Mouse (Mus musculus) adrenal gland, postnatal 14 days (tissue): ENCODE data around the gene Dtx4. TPM values are rescaled to one million over a fixed set of nuclear protein-coding genes. Genes with fewer than 3 reads are reported as not detected.

ENCODE experiments used
- total RNA-seq: library from RNA; stranded (reverse); gene quantifications from 2 replicates; pipeline ENCODE4 v1.2.3, GENCODE M21; 2021

Dtx4 gene
- total RNA-seq, 1 experiment from 2014 or later = 19.7 TPM

Other genes with a start within 250 kb of the Dtx4 start
- not detected in 2 replicates for gene Olfr235, start 240.4 kb downstream of the Dtx4 start, total RNA-seq
- gene Olfr1434, start 221.6 kb downstream of the Dtx4 start, total RNA-seq = not detected in 2 replicates
- gene Olfr1436, start 202.3 kb downstream of the Dtx4 start, total RNA-seq = not detected in 2 replicates
- gene Olfr1437, start 176.4 kb downstream of the Dtx4 start, total RNA-seq = not detected in 2 replicates
- gene Olfr1438-ps1, start 165.5 kb downstream of the Dtx4 start, total RNA-seq = not detected in 2 replicates
- not detected in 2 replicates for gene Olfr1440, start 114.2 kb downstream of the Dtx4 start, total RNA-seq
- not detected in 2 replicates for gene Olfr1441, start 84.0 kb downstream of the Dtx4 start, total RNA-seq
- not detected in 2 replicates for gene Pfpl, start 73.5 kb downstream of the Dtx4 start, total RNA-seq
- 10.8 and 18.2 TPM in 2 replicates for gene Mpeg1, start 40.7 kb downstream of the Dtx4 start, total RNA-seq
- 10.4 and 12.1 TPM in 2 replicates for gene Fam111a, start 44.3 kb upstream of the Dtx4 start, total RNA-seq
- 0.75 and 19.1 TPM in 2 replicates for gene Gm4952, start 98.5 kb upstream of the Dtx4 start, total RNA-seq
- 0.34 and 8.6 TPM in 2 replicates for gene Glyat, start 131.9 kb upstream of the Dtx4 start, total RNA-seq
- not detected in 2 replicates for gene Olfr1442, start 169.0 kb upstream of the Dtx4 start, total RNA-seq
- gene Olfr1443, start 176.7 kb upstream of the Dtx4 start, total RNA-seq = not detected in 2 replicates
- gene Keg1, start 194.3 kb upstream of the Dtx4 start, total RNA-seq = 5.9 TPM in 1 of 2 replicates, not detected in the other